Mouse (Mus musculus) heart, adult 2 months (tissue): Measurements from ENCODE around the gene Tmem209. TPM values are rescaled to one million over a fixed set of nuclear protein-coding genes. Genes with fewer than 3 reads are reported as not detected.

Source experiments
- DNase-seq, 2 experiments: peaks; one replicate each; pipeline ENCODE4 v3.0.0; 2021
- H3K27ac ChIP-seq: fragments of 200-600 bp; 2 replicates; pipeline ENCODE4 v1.8.1; 2022
- H3K27me3 ChIP-seq: fragments of 200-500 bp; 2 replicates; pipeline ENCODE4 v1.6.1; 2012; ENCODE audit warnings: mild to moderate bottlenecking, low read length, inconsistent platforms, mixed read lengths; ENCODE audit not compliant: control insufficient read depth, insufficient read depth
- H3K36me3 ChIP-seq: fragments of 200-500 bp; 2 replicates; pipeline ENCODE4 v1.6.1; 2012; ENCODE audit warnings: low read length, inconsistent platforms; ENCODE audit not compliant: control insufficient read depth, insufficient read depth
- H3K4me1 ChIP-seq: fragments of 200-500 bp; 2 replicates; pipeline ENCODE4 v1.6.1; 2011; ENCODE audit warnings: low read length; ENCODE audit not compliant: control insufficient read depth, insufficient read depth
- H3K4me3 ChIP-seq: fragments of 200-600 bp; 2 replicates; pipeline ENCODE4 v1.8.1; 2022
- H3K79me2 ChIP-seq: fragments of 200-500 bp; replicated peaks from 2 replicates; pipeline ENCODE4 v1.6.1; 2012; ENCODE audit warnings: mild to moderate bottlenecking, inconsistent platforms, low read length, moderate library complexity, mixed read lengths; ENCODE audit not compliant: control insufficient read depth, insufficient read depth
- H3K9ac ChIP-seq: fragments of 200-500 bp; 2 replicates; pipeline ENCODE4 v1.6.1; 2012; ENCODE audit warnings: low read depth, mild to moderate bottlenecking, control low read depth, inconsistent platforms, low read length, mixed read lengths
- CTCF ChIP-seq: fragments of 200-600 bp; IDR thresholded peaks from 2 replicates; pipeline ENCODE4 v1.8.1; 2022; ENCODE audit warnings: antibody characterized with exemption, mild to moderate bottlenecking, moderate library complexity
- EP300 ChIP-seq: fragments of 200-500 bp; IDR thresholded peaks from 2 replicates; pipeline ENCODE4 v1.6.1; 2011; ENCODE audit warnings: low read depth, low read length, control low read depth; ENCODE audit not compliant: insufficient read depth
- POLR2A ChIP-seq: fragments of 200-500 bp; IDR thresholded peaks from 2 replicates; pipeline ENCODE4 v1.6.1; 2011; ENCODE audit warnings: mild to moderate bottlenecking, low read depth, low read length, control low read depth; ENCODE audit not compliant: insufficient read depth
- WGBS: fragments of 180-500 bp; shearing (Covaris S2); methylation state at CpG from one replicate; pipeline ENCODE4 v1.1.7; 2018; 5-methylcytosine and 5-hydroxymethylcytosine counted together
- intact Hi-C: fragments of 180-260 bp; cut with DNase I; formaldehyde crosslinking; loops from one replicate; pipeline ENCODE4 v1.15.1; 2025
- polyA plus RNA-seq: library from polyadenylated mRNA; depleted of rRNA; stranded (reverse); fragments of >200 nt; gene quantifications from 2 replicates; pipeline ENCODE4 v1.2.3, GENCODE M21; 2012
- total RNA-seq, 2 experiments: library from RNA; stranded (reverse); gene quantifications; 2 replicates each; pipeline ENCODE4 v1.2.3; 2021

The Tmem209 gene
- total and polyA plus RNA-seq, 3 experiments, result 6.3 to 15.9 (median 7.5) TPM

DNA sequence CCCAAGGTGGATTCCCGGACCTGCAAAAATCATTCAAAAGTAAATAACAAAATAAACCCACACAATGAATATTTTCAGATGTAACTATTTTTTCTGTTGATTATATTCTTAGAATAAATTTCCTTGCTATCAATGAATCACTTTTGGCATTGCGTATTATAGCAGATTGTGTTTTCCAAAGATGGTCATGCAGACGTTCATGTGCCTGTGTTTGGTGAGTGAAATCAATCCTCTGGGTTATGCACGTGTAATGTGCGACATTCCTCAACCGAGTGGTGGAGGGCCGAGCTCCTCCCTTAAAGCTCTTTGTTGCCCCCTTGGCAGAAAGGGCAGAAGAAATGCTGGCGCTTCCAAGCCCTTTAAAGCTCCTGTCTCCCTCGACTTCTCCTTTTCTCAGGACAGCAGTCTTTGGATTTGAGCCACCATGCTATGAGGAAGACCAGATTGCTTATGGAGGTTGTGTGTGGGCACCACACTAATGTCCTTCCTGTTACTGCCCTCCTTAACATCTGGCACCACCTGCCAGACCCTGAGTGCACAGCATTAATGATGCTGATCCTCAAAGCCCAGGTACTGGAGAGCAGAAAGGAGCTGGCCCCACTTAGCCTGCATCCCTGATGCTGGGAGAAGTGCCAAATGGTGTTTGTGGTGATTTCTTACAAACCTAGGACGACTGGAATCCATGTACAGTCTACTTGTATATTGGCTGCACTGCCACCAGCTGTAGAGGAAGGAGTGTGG, 33.4 kb downstream of the Tmem209 start:
- intact Hi-C loops, result no loop called here
- Histone ChIP-seq H3K36me3 (no peaks in the 10 kb centered on the region), H3K9ac (no peak overlapping the region), H3K4me3 (no peak overlapping the region), H3K27ac (no peak overlapping the region), H3K4me1 (no peaks in the 10 kb centered on the region), H3K79me2 (no peaks in the 10 kb centered on the region), H3K27me3 (no peaks in the 10 kb centered on the region)
- TF ChIP-seq CTCF, result no peak
- TF ChIP-seq EP300, result no peak
- no peak for TF ChIP-seq POLR2A
- 58% methylated on average over 10 of the region's 10 CpGs for WGBS
- no peak for DNase-seq

- no peaks in the 10 kb centered on the region for H3K4me1 ChIP-seq
- no peak overlapping the region for H3K4me3 ChIP-seq
- no peak overlapping the region for H3K9ac ChIP-seq
- H3K27ac ChIP-seq, result no peak overlapping the region
- no peak for DNase-seq
- no peaks in the 10 kb centered on the region for H3K27me3 ChIP-seq
- 69% methylated on average over 3 of the region's 3 CpGs for WGBS
- intact Hi-C loops, result no loop called here
- no peaks in the 10 kb centered on the region for H3K79me2 ChIP-seq
- no peaks in the 10 kb centered on the region for H3K36me3 ChIP-seq
- TF ChIP-seq CTCF (no peak), EP300 (no peak)
Observed at GRCm38 (mm10) chr6:30471706-30472105, 37.9 kb downstream of the Tmem209 start.

- no peak for TF ChIP-seq POLR2A
- no peak for TF ChIP-seq CTCF
- no peak for TF ChIP-seq EP300
Observed at GRCm38 (mm10) chr6:30469370-30469769, 40.2 kb downstream of the Tmem209 start.

DNA sequence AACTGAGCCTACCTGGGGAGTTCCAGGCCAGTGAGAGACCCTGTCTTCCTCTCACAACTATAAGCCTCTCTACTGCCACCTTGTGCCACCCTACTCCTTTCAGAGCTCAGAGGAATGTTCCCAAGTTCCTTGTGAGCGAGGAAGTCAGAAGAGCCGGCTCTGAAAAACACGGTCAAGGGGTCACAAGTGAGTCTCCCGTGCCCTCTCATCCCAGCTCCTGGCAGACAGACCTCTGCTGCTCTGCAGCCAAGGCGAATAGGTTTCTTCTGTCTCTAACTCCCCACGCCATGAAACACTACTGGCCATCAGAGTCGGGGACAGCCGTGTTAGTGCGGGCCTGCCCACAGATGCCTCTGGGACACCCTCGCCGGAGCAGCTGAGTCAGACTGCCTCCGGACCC, 40.9 kb downstream of the Tmem209 start:
- Histone ChIP-seq H3K27ac (no peak overlapping the region), H3K9ac (no peak overlapping the region), H3K79me2 (no peaks in the 10 kb centered on the region), H3K4me1 (no peaks in the 10 kb centered on the region), H3K36me3 (no peaks in the 10 kb centered on the region), H3K27me3 (no peaks in the 10 kb centered on the region), H3K4me3 (no peak overlapping the region)
- intact Hi-C loops, result no loop called here
- peak in 1 of 2 experiments; percentile 29 for DNase-seq
- TF ChIP-seq EP300 (no peak), CTCF (peak; percentile 55)
- 44% methylated on average over 12 of the region's 12 CpGs for WGBS

More at GRCm38 (mm10) chr6:30469370-30469769, 40.2 kb downstream of the Tmem209 start:
- Histone ChIP-seq H3K4me1 (no peaks in the 10 kb centered on the region), H3K27ac (no peak overlapping the region), H3K36me3 (no peaks in the 10 kb centered on the region), H3K79me2 (no peaks in the 10 kb centered on the region), H3K27me3 (no peaks in the 10 kb centered on the region), H3K4me3 (no peak overlapping the region), H3K9ac (no peak overlapping the region)
- intact Hi-C loops, result no loop called here
- WGBS, result 69% methylated on average over 12 of the region's 12 CpGs
- peak in 1 of 2 experiments; percentile 20 for DNase-seq

DNA sequence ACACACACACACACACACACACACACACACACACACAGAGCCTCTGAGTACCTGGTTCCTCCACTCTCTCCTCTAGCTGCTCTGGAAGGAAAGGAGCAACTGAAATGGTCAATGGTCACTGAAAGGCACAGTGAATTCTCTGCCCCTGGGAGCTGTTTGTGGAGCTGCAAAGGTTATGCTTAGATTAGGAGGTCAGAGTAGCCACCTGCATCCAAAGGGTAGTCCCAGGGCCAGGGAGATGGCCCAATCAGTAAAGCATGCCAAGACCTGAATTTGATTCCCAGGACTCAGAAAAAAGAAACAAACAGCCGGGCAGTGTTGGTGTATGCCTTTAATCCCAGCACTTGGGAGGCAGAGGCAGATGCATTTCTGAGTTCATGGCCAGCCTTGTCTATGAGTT, 41.5 kb downstream of the Tmem209 start:
- H3K27ac ChIP-seq, result no peak overlapping the region
- H3K4me1 ChIP-seq, result no peaks in the 10 kb centered on the region
- H3K4me3 ChIP-seq, result no peak overlapping the region
- H3K79me2 ChIP-seq, result no peaks in the 10 kb centered on the region
- H3K36me3 ChIP-seq, result no peaks in the 10 kb centered on the region
- no peak for TF ChIP-seq POLR2A
- intact Hi-C loops, result no loop called here
- no peak for DNase-seq
- no peak overlapping the region for H3K9ac ChIP-seq
- WGBS, result 94% methylated on average over 1 of the region's 1 CpGs
- no peaks in the 10 kb centered on the region for H3K27me3 ChIP-seq

GRCm38 (mm10) chr6:30465586-30465985, 44.0 kb downstream of the Tmem209 start:
- Histone ChIP-seq H3K4me3 (no peak overlapping the region), H3K9ac (no peak overlapping the region), H3K4me1 (no peaks in the 10 kb centered on the region), H3K27me3 (no peaks in the 10 kb centered on the region), H3K36me3 (no peaks in the 10 kb centered on the region), H3K79me2 (no peaks in the 10 kb centered on the region), H3K27ac (no peak overlapping the region)
- 78% methylated on average over 11 of the region's 11 CpGs for WGBS
- DNase-seq, result peak in 1 of 2 experiments; percentile 26
- intact Hi-C loops, result no loop called here
- TF ChIP-seq EP300 (no peak), CTCF (no peak), POLR2A (no peak)
